Mouse (Mus musculus) bone marrow macrophage, adult 2 months (primary cell): ENCODE results near the gene T.

Experiments used
- CTCF ChIP-seq: IDR thresholded peaks from 2 replicates; pipeline ENCODE4 v1.5.1; 2012; ENCODE audit warnings: low read depth, mild to moderate bottlenecking, low read length, moderate library complexity
- POLR2A ChIP-seq: IDR thresholded peaks from 2 replicates; pipeline ENCODE4 v1.6.1; 2012; ENCODE audit warnings: mild to moderate bottlenecking, low read depth, low read length, borderline replicate concordance

DNA sequence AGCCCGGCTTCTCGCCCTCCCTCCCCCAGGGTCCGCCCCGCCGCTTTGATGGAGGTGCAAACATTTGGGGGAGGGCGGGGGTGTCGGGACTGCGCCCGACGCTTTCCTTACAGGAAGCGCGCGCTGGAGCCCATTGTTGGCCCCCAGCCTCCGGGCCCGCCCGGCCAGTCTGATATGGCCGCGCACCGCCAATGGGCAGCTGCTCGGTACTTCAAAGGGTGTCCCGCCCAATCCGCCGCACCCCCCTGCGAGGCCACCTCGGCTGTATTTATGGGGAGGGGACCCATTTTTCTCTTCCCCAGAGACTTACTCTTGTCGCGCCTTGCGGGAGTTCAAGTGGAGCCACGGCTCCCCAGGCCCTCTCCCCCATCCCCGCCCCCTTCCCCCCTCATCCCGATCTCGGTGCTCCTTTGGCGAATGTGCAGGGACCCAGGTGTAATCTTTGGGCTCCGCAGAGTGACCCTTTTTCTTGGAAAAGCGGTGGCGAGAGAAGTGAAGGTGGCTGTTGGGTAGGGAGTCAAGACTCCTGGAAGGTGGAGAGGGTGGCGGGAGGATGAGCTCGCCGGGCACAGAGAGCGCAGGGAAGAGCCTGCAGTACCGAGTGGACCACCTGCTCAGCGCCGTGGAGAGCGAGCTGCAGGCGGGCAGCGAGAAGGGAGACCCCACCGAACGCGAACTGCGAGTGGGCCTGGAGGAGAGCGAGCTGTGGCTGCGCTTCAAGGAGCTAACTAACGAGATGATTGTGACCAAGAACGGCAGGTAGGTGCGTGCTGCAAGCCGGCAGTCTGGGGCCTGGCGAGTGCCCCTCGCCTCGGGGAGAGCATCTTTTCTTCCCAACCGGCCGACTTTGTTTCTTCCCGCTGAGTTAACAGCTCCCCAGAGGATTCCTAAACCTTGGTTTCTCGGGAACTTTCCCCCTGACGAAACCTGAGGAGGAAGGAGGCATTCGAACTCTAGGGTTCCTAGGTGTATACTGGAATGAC, at the start of gene T:
- TF ChIP-seq CTCF (no peak), POLR2A (no peak)
